Mouse (Mus musculus) stomach, postnatal 0 days (tissue): Measurements from ENCODE around the gene Tenm3. TPM values are rescaled to one million over a fixed set of nuclear protein-coding genes. Genes with fewer than 3 reads are reported as not detected.

Source experiments
- ATAC-seq: fragments of 200-750 bp; cut with Nextera tagmentation; 2 replicates; pipeline ENCODE4 v1.8.0; 2017; ENCODE audit not compliant: low FRiP score, low TSS enrichment
- DNase-seq: peaks from one replicate; pipeline ENCODE4 v3.0.0-alpha.2; 2016; ENCODE audit warnings: low spot score
- H3K27ac ChIP-seq: fragments of 300-500 bp; sonication (generic); replicated peaks from 2 replicates; pipeline ENCODE4 v1.5.1; 2014; ENCODE audit warnings: mild to moderate bottlenecking, control low read depth
- H3K27me3 ChIP-seq: fragments of 300-500 bp; sonication (generic); 2 replicates; pipeline ENCODE4 v1.6.1; 2014; ENCODE audit warnings: low read length; ENCODE audit not compliant: control insufficient read depth, insufficient read depth
- H3K36me3 ChIP-seq: fragments of 300-500 bp; sonication (generic); 2 replicates; pipeline ENCODE4 v1.6.1; 2014; ENCODE audit warnings: low read length, mixed read lengths; ENCODE audit not compliant: control insufficient read depth, insufficient read depth
- H3K4me1 ChIP-seq: fragments of 300-500 bp; sonication (generic); replicated peaks from 2 replicates; pipeline ENCODE4 v1.6.1; 2014; ENCODE audit warnings: antibody characterized with exemption; ENCODE audit not compliant: control insufficient read depth, insufficient read depth
- H3K4me2 ChIP-seq: fragments of 300-500 bp; sonication (generic); replicated peaks from 2 replicates; pipeline ENCODE4 v1.6.1; 2014; ENCODE audit warnings: low read depth, mild to moderate bottlenecking, control low read depth, moderate library complexity
- H3K4me3 ChIP-seq: fragments of 300-500 bp; sonication (generic); 2 replicates; pipeline ENCODE4 v1.5.1; 2014; ENCODE audit warnings: low read depth, low read length, control low read depth
- H3K9ac ChIP-seq: fragments of 300-500 bp; sonication (generic); 2 replicates; pipeline ENCODE4 v1.6.1; 2014; ENCODE audit warnings: mild to moderate bottlenecking, low read length, control low read depth, mixed read lengths
- H3K9me3 ChIP-seq: fragments of 300-500 bp; sonication (generic); 2 replicates; pipeline ENCODE4 v1.6.1; 2016; ENCODE audit warnings: low read length; ENCODE audit not compliant: control insufficient read depth
- CTCF ChIP-seq: IDR thresholded peaks from 2 replicates; pipeline ENCODE4 v1.5.1; 2016; ENCODE audit warnings: antibody characterized with exemption, low read depth, mild to moderate bottlenecking, moderate library complexity
- EP300 ChIP-seq: optimal IDR thresholded peaks from 2 replicates; pipeline ENCODE3; 2016; ENCODE audit warnings: antibody characterized with exemption
- WGBS: fragments of 180-500 bp; shearing (Covaris S2); extraction: QIAGEN DNeasy Blood & Tissue Kit; methylation state at CpG from one replicate; pipeline ENCODE4 v1.1.7; 2014; 5-methylcytosine and 5-hydroxymethylcytosine counted together
- polyA plus RNA-seq: library from polyadenylated mRNA; unstranded; fragments of >200 nt; fragmentation: Nextera tagmentation; extraction: Ambion mirVana; gene quantifications from 2 replicates; pipeline ENCODE4 v1.2.1, GENCODE M21; 2015

Tenm3 gene
- polyA plus RNA-seq, 1 experiment from 2014 or later, result 4.5 TPM

GRCm38 (mm10) chr8:48733731-48734130 is 110.0 kb downstream of the Tenm3 start:
- no peak for TF ChIP-seq CTCF
- no peak for TF ChIP-seq EP300
- Histone ChIP-seq H3K36me3 (no peaks in the 10 kb centered on the region), H3K9me3 (no peaks in the 10 kb centered on the region), H3K27me3 (no peaks in the 10 kb centered on the region), H3K9ac (no peak overlapping the region), H3K4me1 (no peaks in the 10 kb centered on the region), H3K4me2 (no peak overlapping the region), H3K4me3 (no peak overlapping the region), H3K27ac (no peak overlapping the region)
- no peak for ATAC-seq
- no peak for DNase-seq
- whole genome bisulfite sequencing, result 79% methylated on average over 10 of the region's 10 CpGs

- no peaks in the 10 kb centered on the region for H3K4me1 ChIP-seq
- 53% methylated on average over 4 of the region's 4 CpGs for WGBS
- no peak overlapping the region for H3K4me2 ChIP-seq
- ATAC-seq, result no peak
- H3K4me3 ChIP-seq, result no peak overlapping the region
- no peaks in the 10 kb centered on the region for H3K36me3 ChIP-seq
- DNase-seq, result no peak
- H3K9ac ChIP-seq, result no peak overlapping the region
- TF ChIP-seq EP300, result no peak
- H3K27ac ChIP-seq, result no peak overlapping the region
- no peaks in the 10 kb centered on the region for H3K9me3 ChIP-seq
- H3K27me3 ChIP-seq, result no peaks in the 10 kb centered on the region
Observed at GRCm38 (mm10) chr8:48733057-48733456, 110.7 kb downstream of the Tenm3 start.

DNA sequence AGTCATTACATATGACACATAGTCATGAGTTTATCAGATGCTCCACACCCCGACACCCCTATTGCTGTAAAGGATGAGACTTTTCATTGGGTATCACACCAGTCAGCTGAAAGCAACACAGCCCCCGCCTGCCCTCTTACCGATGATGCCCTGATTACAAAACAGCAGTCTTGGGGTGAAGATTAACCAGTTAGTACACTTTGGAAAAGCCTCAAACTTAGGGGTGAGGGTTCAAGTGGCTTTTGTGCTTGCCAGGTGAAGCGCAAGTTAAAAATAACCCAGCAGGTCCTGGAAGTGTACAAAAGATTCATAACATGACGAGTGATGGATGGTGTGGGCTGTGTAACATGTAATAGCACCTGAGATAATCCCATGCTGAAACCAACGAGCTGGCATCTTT is 113.0 kb downstream of the Tenm3 start:
- no peak overlapping the region for H3K4me2 ChIP-seq
- H3K36me3 ChIP-seq, result no peaks in the 10 kb centered on the region
- no peak overlapping the region for H3K9ac ChIP-seq
- H3K4me3 ChIP-seq, result no peak overlapping the region
- H3K9me3 ChIP-seq, result no peaks in the 10 kb centered on the region
- no peaks in the 10 kb centered on the region for H3K4me1 ChIP-seq
- H3K27me3 ChIP-seq, result no peaks in the 10 kb centered on the region
- DNase-seq (no peak), ATAC-seq (no peak)
- TF ChIP-seq CTCF, result no peak
- no peak for TF ChIP-seq EP300
- no peak overlapping the region for H3K27ac ChIP-seq
- 63% methylated on average over 6 of the region's 6 CpGs for WGBS

- Histone ChIP-seq H3K9me3 (no peaks in the 10 kb centered on the region), H3K27ac (no peak overlapping the region), H3K9ac (no peak overlapping the region), H3K27me3 (no peaks in the 10 kb centered on the region), H3K4me3 (no peak overlapping the region), H3K4me2 (no peak overlapping the region), H3K36me3 (no peaks in the 10 kb centered on the region), H3K4me1 (no peaks in the 10 kb centered on the region)
- ATAC-seq (no peak), DNase-seq (no peak)
- TF ChIP-seq CTCF (no peak), EP300 (no peak)
- 87% methylated on average over 21 of the region's 21 CpGs for WGBS
Observed at GRCm38 (mm10) chr8:48728833-48729690, 114.7 kb downstream of the Tenm3 start.

GRCm38 (mm10) chr8:48728006-48728405 is 115.7 kb downstream of the Tenm3 start:
- no peak overlapping the region for H3K27ac ChIP-seq
- ATAC-seq (no peak), DNase-seq (no peak)
- no peak overlapping the region for H3K9ac ChIP-seq
- H3K4me2 ChIP-seq, result no peak overlapping the region
- H3K36me3 ChIP-seq, result no peaks in the 10 kb centered on the region
- no peak for TF ChIP-seq CTCF
- no peak for TF ChIP-seq EP300
- 94% methylated on average over 6 of the region's 6 CpGs for WGBS
- H3K4me1 ChIP-seq, result no peaks in the 10 kb centered on the region
- no peak overlapping the region for H3K4me3 ChIP-seq
- no peaks in the 10 kb centered on the region for H3K9me3 ChIP-seq
- H3K27me3 ChIP-seq, result no peaks in the 10 kb centered on the region

- Histone ChIP-seq H3K9ac (no peak overlapping the region), H3K4me1 (no peaks in the 10 kb centered on the region), H3K36me3 (no peaks in the 10 kb centered on the region), H3K27ac (no peak overlapping the region), H3K4me2 (no peak overlapping the region), H3K27me3 (no peaks in the 10 kb centered on the region), H3K9me3 (no peaks in the 10 kb centered on the region), H3K4me3 (no peak overlapping the region)
- DNase-seq, result no peak
- no peak for TF ChIP-seq EP300
- TF ChIP-seq CTCF, result no peak
- WGBS, result 77% methylated on average over 14 of the region's 14 CpGs
- no peak for ATAC-seq
Observed at GRCm38 (mm10) chr8:48722744-48723143, 121.0 kb downstream of the Tenm3 start.
